Mouse (Mus musculus) bone marrow, adult 2 months (tissue): ENCODE data around the gene Sept9. TPM values are rescaled to one million over a fixed set of nuclear protein-coding genes. Genes with fewer than 3 reads are reported as not detected.
"Not testable (repeated sequence)": the region's sequence is repeated elsewhere in the genome, so short reads cannot be mapped to it uniquely, and the experiment has no call there.

Source experiments
- H3K27ac ChIP-seq: fragments of 200-500 bp; 2 replicates; pipeline ENCODE4 v1.5.1; 2012; ENCODE audit warnings: low read depth, mild to moderate bottlenecking, control low read depth, inconsistent platforms, low read length; ENCODE audit not compliant: control insufficient read depth, poor library complexity, insufficient read depth
- H3K4me1 ChIP-seq: fragments of 200-500 bp; 2 replicates; pipeline ENCODE4 v1.6.1; 2011; ENCODE audit warnings: low read length; ENCODE audit not compliant: control insufficient read depth, insufficient read depth
- H3K4me3 ChIP-seq: fragments of 200-500 bp; replicated peaks from 2 replicates; pipeline ENCODE3; 2011; ENCODE audit warnings: mild to moderate bottlenecking, low read depth, low read length, control low read depth; ENCODE audit not compliant: control insufficient read depth
- CTCF ChIP-seq: fragments of 200-500 bp; IDR thresholded peaks from 2 replicates; pipeline ENCODE4 v1.5.1; 2011; ENCODE audit warnings: low read length, control low read depth; ENCODE audit not compliant: control insufficient read depth, insufficient read depth
- POLR2A ChIP-seq: fragments of 200-500 bp; IDR thresholded peaks from 2 replicates; pipeline ENCODE4 v1.6.1; 2011; ENCODE audit warnings: low read depth, mild to moderate bottlenecking, control low read depth, low read length, borderline replicate concordance; ENCODE audit not compliant: control insufficient read depth
- WGBS: fragments of 180-500 bp; shearing (Covaris S2); methylation state at CpG from one replicate; pipeline ENCODE4 v1.1.7; 2018; 5-methylcytosine and 5-hydroxymethylcytosine counted together
- polyA plus RNA-seq: library from polyadenylated mRNA; stranded (reverse); fragments of >200 nt; gene quantifications from 2 replicates; pipeline ENCODE4 v1.2.4, GENCODE M21; 2011; ENCODE audit warnings: low replicate concordance; ENCODE audit not compliant: missing spikeins, insufficient read depth, insufficient read length

Sept9 gene
- polyA plus RNA-seq, 1 experiment = 51.6 TPM

- Histone ChIP-seq H3K4me3 (no peak overlapping the region), H3K27ac (peak overlapping the region; percentile 16; the same call in 1 of the 2 replicates), H3K4me1 (peaks cover 25% of the 10 kb centered on the region)
- WGBS = 70% methylated on average over 12 of the region's 12 CpGs
- TF ChIP-seq CTCF = no peak
- TF ChIP-seq POLR2A = no peak
Measured at GRCm38 (mm10) chr11:117323976-117324574, 124.6 kb downstream of the Sept9 start.

- H3K4me1 ChIP-seq = peaks cover 22% of the 10 kb centered on the region
- H3K4me3 ChIP-seq = not testable (repeated sequence)
- H3K27ac ChIP-seq = peak overlapping the region; percentile 75
- WGBS = 75% methylated on average over 5 of the region's 5 CpGs
Measured at GRCm38 (mm10) chr11:117324718-117325117, 125.3 kb downstream of the Sept9 start.

GRCm38 (mm10) chr11:117325131-117325467, 125.6 kb downstream of the Sept9 start:
- peak overlapping the region; percentile 75 for H3K27ac ChIP-seq
- H3K4me1 ChIP-seq = peaks cover 23% of the 10 kb centered on the region
- 54% methylated on average over 5 of the region's 5 CpGs for WGBS
- TF ChIP-seq POLR2A (no peak), CTCF (no peak)
- no peak overlapping the region for H3K4me3 ChIP-seq

- TF ChIP-seq CTCF (no peak), POLR2A (no peak)
- Histone ChIP-seq H3K27ac (peak overlapping the region; percentile 81), H3K4me1 (peaks cover 21% of the 10 kb centered on the region), H3K4me3 (peak overlapping the region; percentile 48)
- 15% methylated on average over 12 of the region's 12 CpGs for whole genome bisulfite sequencing
Measured at GRCm38 (mm10) chr11:117325468-117326139, 126.1 kb downstream of the Sept9 start.

GRCm38 (mm10) chr11:117326140-117326725, 126.8 kb downstream of the Sept9 start:
- Histone ChIP-seq H3K4me1 (peaks cover 21% of the 10 kb centered on the region), H3K27ac (peak overlapping the region; percentile 81), H3K4me3 (peak overlapping the region; percentile 48)
- TF ChIP-seq POLR2A (no peak), CTCF (peak; percentile 10; the same call in 1 of the 2 replicates)
- WGBS = 25% methylated on average over 4 of the region's 4 CpGs

- TF ChIP-seq POLR2A = no peak
- TF ChIP-seq CTCF = no peak
- 27% methylated on average over 16 of the region's 16 CpGs for WGBS
- peak overlapping the region; percentile 65 for H3K4me3 ChIP-seq
- H3K27ac ChIP-seq = peak overlapping the region; percentile 81
- peaks cover 23% of the 10 kb centered on the region for H3K4me1 ChIP-seq
Measured at GRCm38 (mm10) chr11:117326867-117327600, 127.6 kb downstream of the Sept9 start.

GRCm38 (mm10) chr11:117327633-117328032, 128.2 kb downstream of the Sept9 start:
- Histone ChIP-seq H3K4me1 (peaks cover 22% of the 10 kb centered on the region), H3K27ac (peak overlapping the region; percentile 81), H3K4me3 (peak overlapping the region; percentile 65)
- WGBS = 25% methylated on average over 5 of the region's 5 CpGs
- TF ChIP-seq POLR2A (no peak), CTCF (no peak)
